Mouse (Mus musculus) R1 (cell line): Measurements from ENCODE around the gene Tcirg1.

Source experiments
- DNase-seq: peaks from one replicate; pipeline ENCODE4 v3.0.0-alpha.2; 2018; ENCODE audit warnings: low read depth, low spot score

The Tcirg1 gene

GRCm38 (mm10) chr19:3906795-3907786 is at the start of gene Tcirg1:
Tcirg1 (minus strand) TSS chr19:3907133.
- DNase-seq, result peak; percentile 62

GRCm38 (mm10) chr19:3955804-3956203 is 48.9 kb upstream of the Tcirg1 start:
- DNase-seq, result no peak

GRCm38 (mm10) chr19:3955033-3955432 is 48.1 kb upstream of the Tcirg1 start:
- DNase-seq, result no peak

GRCm38 (mm10) chr19:3952099-3952498 is 45.2 kb upstream of the Tcirg1 start:
- no peak for DNase-seq

GRCm38 (mm10) chr19:3951461-3951860 is 44.5 kb upstream of the Tcirg1 start:
- DNase-seq, result no peak

- DNase-seq, result no peak
These were observed 43.4 kb upstream of the Tcirg1 start for GRCm38 (mm10) chr19:3950331-3950730.

GRCm38 (mm10) chr19:3948546-3948945 is 41.6 kb upstream of the Tcirg1 start:
- no peak for DNase-seq

- no peak for DNase-seq
These were observed 40.9 kb upstream of the Tcirg1 start for GRCm38 (mm10) chr19:3947813-3948212.

- DNase-seq, result peak; percentile 66
These were observed 39.8 kb upstream of the Tcirg1 start for GRCm38 (mm10) chr19:3946715-3947114.

- peak; percentile 35 for DNase-seq
These were observed 39.1 kb upstream of the Tcirg1 start for GRCm38 (mm10) chr19:3945872-3946564.

- peak; percentile 94 for DNase-seq
These were observed 36.2 kb upstream of the Tcirg1 start for GRCm38 (mm10) chr19:3942986-3943735.

GRCm38 (mm10) chr19:3942315-3942714 is 35.4 kb upstream of the Tcirg1 start:
- peak; percentile 52 for DNase-seq

- peak; percentile 44 for DNase-seq
These were observed 29.2 kb upstream of the Tcirg1 start for GRCm38 (mm10) chr19:3935896-3936850.

- peak; percentile 89 for DNase-seq
These were observed 28.3 kb upstream of the Tcirg1 start, which contains the start of gene Unc93b1 for GRCm38 (mm10) chr19:3935032-3935895. Unc93b1 (plus strand) TSS chr19:3935186.

GRCm38 (mm10) chr19:3931716-3932115 is 24.8 kb upstream of the Tcirg1 start:
- DNase-seq, result no peak

- peak; percentile 25 for DNase-seq
These were observed 23.5 kb upstream of the Tcirg1 start for GRCm38 (mm10) chr19:3930262-3931057.

GRCm38 (mm10) chr19:3929211-3929941 is 22.4 kb upstream of the Tcirg1 start, which contains the start of gene Aldh3b1:
Aldh3b1 (minus strand) TSS chr19:3929808.
- DNase-seq, result peak; percentile 27

GRCm38 (mm10) chr19:3928779-3929178 is 21.8 kb upstream of the Tcirg1 start:
- no peak for DNase-seq
